Mouse (Mus musculus) urinary bladder, postnatal 36 days (tissue): ENCODE results near the gene 9130230L23Rik.

Experiments
- DNase-seq, 2 experiments: peaks; one replicate each; pipeline ENCODE4 v3.0.0; 2022; ENCODE audit warnings: low spot score in 2 of 2, mixed read lengths in 1 of 2

Gene 9130230L23Rik

DNA sequence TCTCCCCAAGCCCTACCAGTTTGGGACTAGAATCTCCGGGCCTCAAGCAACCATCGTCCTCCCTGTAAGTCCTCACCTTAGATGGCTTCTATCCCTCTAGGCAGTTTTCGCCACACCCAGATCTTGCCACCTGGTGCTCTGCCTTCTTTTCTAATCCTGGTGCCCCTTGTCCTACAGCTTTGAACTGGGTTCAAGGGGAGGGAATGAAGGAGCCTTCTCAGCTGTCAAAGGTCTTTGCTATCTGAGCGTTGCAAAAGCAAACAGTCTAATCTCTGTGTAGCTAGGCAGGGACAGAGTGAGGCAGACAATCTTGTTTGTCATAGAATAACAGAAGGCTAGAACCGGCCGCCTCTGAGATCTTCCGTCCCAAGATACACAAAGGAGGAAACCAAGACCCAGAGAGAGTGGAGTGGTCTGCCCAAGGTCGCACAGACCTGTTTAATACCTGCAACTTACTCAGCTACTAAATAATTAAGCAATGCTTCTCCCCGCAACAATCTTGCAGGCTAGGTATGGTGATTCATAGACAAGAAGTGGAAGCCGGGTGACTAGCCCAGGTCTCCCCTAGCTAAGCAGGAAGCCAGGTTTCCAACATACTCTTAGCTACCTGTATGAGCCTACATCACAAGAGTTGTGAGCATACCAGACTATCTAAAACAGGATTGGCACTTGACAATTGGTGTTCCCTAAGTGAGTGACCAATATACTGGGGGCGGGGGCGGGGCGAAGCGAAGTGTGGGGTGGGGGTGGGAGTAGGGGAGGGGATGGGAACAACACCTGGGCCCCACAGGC lies at the start of gene 9130230L23Rik:
Gene 9130230L23Rik (minus strand): TSS at position 152 of the 792 bp plus-strand sequence.
- peak; percentile 36 to 48 for DNase-seq

DNA sequence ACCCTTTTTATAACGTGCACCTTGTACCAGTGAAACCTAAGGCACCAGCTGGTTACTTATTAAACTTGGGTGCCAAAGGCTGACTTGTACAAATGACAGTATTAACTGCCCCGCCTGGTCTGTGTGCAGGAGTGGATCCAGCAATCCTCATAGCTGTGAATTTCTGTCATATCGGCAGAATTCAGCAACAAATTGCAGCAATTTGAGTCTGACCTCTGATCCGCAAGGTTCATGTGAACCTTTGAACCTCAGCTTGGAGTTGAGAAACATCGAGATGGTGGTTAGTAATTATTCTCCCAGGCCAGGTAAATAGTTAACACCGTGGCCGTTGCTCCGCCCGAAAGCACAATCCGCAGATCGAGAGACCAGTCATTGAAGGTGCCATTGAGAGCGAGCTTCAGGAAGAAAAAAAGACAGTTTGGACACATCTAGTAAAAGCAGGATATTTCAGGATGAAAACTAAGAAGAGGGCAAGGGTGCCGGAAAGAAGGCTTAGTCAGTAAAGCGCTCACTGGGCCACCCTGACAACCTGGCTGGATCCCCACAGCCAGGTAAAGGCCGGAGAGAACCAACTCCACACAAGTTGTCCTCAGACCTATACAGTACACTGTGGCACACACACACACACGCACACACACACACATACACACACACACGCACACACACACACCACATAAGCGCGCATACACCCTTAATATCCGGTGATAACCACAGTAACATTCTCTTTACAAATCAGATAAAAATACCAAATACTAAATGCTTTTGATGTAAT lies 48.9 kb upstream of the 9130230L23Rik start:
- no peak for DNase-seq

DNA sequence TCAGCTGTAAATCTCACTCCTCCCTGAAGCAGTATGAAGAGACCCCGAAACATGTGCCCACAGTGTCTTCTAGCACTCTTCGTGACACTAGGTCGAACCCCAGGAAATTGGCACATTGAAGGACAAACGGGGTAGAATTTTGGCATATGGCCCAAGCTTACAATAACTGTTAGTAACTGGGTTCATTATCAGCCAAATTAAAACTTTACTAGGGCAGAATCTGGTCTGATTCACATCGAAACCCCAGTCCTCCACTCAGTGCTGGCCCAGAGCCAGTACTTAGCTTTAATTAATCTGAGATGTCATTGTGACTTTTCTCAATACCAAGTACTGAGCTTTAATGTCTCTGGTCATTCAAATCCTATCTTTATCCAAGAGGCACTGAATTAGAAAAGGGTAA lies 46.8 kb upstream of the 9130230L23Rik start:
- DNase-seq: no peak

DNA sequence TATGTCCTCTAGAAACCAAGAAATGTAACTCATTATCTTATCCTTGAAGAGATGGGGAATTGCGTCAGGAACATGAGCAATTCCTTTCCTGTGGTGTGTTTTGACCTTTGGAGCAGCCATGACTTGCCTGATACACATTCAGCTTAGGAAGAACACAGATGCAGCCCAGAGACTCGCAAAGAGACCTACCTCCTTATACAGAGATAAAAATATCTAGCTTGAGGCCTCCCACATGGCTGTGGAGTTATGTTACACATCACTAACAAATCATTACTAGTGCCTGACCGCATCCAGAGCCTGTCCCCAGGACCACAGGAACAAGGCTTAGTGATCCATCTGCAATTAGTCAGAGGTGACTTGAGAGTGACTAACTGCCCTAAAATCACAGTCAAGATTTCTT lies 42.3 kb upstream of the 9130230L23Rik start:
- DNase-seq: no peak

DNA sequence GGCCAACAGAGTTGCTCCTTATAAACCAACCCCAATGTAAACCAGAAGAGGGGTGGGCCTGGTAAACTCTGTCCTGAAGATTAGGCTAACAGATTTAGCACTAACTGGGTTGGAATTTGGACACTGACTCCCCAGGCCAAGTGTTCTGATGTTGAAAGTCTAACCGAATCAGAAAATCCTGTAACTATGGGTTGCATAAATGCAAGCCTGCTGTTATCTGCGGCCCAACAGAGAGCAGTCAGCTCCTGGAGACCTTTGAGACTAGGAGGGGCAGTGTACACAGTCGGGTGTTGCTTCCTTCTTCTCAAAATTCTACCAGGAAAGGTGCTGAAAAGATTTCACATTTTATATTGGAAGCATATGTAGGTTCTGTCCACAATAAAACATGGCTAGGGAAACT lies 39.8 kb upstream of the 9130230L23Rik start:
- no peak for DNase-seq

DNA sequence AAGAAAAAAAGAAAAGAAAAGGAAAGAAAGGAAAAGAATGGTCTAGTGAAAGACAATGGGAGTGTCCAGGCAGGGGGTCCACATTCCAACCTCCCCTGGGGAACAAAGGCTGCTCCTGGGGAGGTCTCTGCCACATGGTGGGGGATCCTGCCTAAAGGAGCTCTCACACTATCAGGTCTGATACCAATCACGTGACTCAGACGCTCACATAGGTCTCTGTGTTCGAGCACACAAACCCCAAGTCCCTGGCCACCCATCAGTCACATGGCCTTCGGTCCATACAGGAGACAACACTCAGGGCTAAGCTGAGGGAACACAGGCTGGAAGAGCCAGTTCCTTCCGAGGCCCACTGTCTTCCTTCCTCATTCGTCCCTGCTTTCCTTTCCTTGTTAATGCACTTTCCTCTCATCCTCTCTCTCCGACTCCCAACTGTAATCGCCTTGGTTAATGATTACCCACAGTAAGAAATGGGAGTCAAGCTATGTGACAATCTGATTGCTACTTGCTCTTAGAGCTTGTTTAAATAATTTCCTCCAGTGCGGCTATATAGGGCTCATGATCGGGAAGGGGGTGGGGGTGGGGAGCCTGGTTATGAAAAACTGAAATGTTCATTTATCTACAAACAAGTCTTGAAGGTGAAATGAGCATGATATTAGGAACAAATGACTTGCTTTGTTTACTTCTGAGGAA lies 38.7 kb upstream of the 9130230L23Rik start:
- DNase-seq: no peak

DNA sequence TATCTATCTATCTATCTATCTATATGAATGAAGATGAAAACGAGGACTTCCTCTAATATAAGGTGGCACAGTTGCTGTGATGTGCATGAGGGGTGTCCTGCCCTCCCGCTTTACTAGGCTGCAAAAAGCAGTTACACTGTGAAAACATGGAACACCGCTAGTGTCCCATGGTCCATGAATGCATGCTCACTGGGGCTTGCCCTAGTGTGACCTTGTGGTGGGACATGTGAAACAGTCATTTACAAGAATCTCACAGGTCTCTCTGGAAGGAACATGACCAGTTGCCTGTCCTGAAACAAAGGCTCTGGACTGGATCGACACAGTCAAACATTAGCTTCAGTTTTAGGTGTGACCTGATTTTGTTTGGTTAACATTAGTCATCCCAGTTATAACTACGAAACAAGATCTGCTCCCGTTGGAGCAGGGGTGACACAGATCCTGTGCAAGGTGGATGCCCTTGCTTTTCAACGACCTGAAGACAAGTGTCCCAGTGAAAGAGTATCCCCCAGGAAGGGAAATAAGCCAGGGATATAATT lies 36.7 kb upstream of the 9130230L23Rik start:
- DNase-seq: peak in 1 of 2 experiments; percentile 6

DNA sequence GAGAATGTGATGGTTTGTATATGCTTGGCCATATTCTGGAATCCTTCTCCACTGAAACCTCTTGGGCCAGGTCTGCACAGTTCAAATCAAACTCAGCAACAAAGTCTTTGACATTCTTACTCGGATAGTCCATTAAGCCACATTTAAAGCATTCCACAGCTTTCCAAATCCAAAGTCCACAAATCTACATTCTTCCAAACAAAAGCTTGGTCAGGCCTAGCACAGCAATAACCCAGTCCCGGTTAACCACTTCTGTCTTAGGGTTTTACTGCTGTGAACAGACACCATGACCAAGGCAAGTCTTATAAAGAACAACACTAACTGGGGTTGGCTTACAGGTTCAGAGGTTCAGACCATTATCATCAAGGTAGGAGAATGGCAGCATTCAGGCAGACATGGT lies 35.7 kb upstream of the 9130230L23Rik start:
- DNase-seq: no peak

DNA sequence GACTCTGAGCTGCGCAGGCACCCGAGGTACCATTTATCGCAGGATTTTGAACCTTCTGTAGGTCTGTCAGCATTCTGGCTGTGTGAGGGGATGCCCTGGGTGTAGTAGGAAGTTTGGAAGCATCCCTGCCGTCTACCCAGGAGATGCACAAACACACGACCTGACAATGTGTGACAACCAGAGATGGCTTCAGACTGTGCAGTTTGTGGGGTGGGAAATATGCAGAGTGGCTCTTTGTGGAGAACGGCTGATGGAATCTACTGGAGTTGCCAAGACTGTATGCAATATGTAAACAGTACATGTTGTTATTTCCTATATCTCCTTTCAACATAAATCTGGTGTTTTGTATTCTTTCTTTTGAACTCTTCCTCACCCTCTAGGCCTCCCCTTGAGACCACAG lies 33.0 kb upstream of the 9130230L23Rik start:
- DNase-seq: no peak

DNA sequence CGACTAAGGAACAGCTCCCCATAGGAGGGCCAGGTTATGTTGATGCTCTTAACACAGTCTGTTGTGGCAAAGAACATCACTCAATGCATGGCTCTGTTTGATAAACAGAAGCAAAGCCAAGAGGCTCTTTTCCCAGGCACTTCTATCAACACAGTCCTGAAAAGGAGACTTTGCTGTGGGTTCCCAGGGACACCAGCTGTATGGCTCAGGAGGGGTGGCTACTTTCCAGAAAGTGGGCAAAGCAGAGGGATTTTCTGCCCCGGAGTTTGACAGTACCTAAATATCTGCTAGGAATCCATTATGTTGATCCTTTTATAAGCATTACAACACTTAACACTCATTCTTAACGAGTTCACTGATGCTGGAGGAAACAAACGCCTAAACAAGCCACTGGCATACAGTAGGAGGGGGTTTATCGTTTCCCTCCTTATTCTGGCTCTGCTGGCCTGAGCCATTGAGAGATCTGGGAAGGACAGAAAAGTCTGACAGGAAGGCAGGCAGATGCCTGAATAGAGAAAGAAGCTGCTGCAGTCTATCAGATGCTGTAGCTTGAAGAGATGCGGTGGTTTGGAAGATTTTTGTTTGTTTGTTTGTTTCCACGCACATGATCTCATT lies 32.5 kb upstream of the 9130230L23Rik start:
- DNase-seq: no peak

DNA sequence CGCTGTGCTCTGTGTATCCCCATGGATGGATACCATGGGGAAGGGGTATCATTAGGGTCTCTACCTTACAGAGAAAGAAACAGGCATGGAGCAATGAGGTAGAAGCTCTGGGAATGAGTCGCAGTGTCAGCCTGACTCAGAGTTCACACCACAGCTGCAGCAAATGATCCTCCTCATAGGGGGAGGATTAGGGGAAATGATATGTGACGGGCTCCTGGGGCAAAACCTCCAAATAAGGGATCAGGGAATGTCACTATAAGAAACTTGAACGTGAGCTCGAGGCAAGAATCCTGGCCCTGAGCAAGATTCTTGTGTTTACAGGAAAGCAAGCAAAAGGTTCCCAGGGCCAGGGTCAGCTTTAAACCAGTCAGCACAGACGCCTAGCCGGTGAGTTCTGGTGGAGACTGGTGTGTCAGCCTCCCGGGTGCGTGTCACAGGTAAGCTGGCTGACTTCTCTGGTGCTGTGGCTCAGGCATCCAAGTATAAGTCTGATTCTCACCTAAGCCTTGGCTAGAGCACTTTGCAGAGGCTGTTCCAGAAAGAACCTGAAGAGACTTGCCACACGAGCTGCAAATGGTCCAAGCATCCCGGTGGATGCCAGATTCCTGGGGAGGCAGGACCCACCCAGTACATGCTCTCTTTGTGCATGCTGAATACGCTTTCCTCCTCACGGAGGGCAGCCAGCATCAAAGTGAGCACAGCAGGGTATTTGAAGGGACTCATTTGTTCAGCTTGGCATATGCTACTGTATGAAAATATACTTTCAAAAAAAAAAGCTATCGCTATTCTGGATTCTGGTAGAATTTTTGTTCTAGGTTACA lies 30.5 kb upstream of the 9130230L23Rik start:
- DNase-seq: peak in 1 of 2 experiments; percentile 41

DNA sequence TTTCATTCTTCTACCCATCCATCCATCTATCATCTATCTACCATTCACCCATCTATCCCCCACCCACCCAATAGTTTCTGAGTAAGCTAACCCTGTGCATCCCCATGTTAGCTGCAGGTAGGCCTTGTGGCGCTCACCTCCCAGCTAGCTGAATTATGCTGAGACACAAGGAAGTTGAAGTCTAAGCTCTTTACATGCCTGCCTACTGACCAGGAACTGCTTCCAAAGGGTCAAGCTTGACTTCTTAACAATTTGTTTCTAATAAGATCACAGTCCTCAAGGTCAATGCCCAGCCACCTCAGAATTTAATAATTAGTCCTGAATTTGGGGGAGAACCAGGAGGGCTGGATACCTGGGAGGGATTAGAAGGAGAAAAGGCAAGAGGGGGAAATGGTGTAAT lies 28.7 kb upstream of the 9130230L23Rik start:
- DNase-seq: no peak

DNA sequence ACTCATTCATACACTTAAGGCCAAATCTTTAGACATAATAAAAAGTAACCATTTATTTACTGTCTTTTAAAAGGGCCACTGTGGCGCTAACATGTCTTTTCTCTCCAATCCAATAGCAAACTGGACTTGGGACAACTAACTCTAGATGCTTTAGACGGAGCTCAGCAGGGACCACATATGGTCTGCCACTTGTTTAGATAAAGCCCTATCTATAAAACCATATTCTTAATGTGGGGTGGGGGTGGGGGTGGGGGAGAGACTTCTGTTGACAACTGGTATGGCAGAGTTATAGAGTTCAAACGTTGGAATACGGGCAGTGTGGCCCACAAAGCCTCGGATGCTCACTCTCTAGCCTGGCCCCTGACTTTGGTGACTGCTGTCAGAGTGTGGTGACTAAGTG lies 27.6 kb upstream of the 9130230L23Rik start:
- no peak for DNase-seq

DNA sequence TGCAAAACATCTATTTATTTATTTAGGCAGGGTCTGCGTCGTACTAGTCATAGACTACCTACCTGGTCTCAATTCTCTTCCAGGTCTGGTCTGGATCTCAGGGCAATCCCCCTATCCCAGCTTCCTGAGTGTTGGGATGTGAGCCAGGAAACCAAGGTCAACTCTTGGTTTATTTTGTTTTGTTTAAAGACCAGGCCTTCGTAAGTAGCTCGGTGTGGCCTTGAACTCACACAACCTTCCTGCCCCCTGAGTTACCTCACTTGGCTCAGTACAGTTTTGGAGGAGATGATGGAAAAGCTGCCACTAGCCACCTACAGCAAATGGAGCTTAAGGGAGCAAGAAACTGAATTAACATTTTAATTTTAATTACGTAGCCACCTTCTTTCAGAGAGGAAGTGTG lies 24.1 kb upstream of the 9130230L23Rik start:
- DNase-seq: no peak

DNA sequence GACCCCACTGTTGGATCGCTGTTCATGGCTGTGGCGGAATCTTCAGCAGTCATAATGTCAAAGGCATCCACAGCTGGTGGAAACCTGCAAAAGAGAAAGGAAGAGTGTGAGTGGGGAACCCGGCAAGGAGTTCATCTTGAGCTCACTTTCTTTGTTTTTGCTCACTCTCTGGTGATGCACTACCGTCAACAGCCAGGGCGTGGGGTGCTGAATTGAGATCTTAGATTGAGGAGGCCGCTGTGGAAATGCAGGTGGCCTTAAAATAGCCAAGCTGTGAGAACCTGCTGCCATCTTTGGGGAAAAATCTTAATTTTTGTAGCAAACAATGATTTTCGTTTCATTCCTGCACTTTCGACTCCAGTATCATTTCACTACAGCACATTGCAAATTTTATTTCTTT lies 23.1 kb upstream of the 9130230L23Rik start:
- DNase-seq: no peak

DNA sequence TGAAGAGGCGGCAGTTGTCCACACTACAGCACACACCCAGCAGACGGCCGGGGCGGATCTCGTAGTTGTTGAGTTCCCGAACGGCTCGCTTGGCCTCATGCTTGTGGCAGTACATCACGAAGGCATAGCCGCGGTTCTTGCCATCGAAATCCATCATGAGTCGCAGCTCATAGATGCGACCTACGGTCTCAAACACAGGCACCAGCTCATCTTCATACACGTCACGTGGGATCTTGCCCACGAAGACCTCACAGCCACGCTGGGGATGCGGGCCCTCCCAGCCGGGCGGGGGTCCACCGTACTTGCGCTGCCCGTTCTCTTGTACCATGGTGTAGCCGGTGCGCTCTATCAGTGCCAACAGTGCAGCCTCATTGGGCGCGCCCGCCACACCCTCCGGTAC lies 22.7 kb upstream of the 9130230L23Rik start:
- DNase-seq: no peak

DNA sequence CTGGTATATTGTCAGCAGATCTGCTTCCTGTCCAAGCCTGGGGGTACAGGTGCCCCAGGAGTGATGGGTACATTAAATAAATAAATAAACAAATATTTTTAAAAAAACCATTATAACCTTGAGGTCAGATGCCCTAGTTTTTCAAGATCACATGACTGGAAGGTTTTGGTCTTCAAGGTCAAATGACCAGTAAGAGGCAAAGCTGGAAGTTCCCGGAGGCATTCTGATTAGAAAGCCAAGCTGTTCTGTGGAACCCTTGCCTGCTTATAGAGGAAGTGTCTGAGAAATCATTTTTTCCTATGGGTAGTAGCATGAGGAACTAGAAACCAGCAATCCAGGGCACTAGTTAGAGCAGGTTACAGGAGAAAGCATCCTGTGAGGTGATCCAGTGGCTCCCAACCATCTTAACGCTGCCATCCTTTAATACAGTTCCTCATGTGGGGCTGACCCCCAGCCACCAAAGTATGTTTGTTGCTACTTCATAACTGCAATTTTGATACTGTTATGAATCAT lies 11.4 kb upstream of the 9130230L23Rik start:
- DNase-seq: no peak

DNA sequence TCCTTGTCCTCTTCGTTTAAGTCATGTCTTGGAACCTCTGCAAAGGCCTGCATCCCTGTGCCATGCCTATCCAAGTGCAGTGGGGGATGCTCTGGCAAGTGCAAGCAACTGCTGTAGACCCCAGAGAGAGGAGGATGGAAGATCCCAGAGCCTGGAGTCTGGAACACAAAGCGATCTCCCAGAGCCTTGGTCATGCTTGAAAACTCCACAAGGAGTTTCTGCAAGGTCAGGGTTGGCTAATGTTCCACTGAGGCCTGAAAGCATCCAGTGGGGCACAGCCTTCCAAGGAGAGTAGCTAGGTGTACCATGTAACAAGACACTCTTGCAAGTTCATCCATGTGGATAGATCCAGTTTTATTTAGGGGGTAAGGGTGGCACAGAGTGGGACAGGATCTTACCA lies 10.4 kb upstream of the 9130230L23Rik start:
- DNase-seq: no peak

DNA sequence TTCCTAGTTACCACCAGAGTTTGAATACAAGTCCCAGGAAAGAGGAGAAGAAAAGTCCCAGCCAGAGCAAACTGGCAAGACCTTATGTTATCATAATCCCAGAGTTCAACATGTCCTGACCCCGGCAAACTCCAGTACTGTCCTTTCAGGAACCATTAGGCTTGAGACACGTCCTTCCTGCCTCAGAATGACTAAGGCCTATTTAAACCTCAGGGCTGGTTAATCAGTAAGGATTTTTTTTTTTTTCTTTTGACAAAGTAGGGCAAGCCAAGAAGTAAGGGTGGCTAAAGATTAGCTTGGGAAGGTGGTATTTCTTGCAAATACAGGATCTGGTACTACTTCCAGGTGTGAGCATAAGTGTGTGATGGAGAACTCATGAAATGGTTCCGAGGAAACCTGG lies 9.9 kb upstream of the 9130230L23Rik start:
- no peak for DNase-seq

DNA sequence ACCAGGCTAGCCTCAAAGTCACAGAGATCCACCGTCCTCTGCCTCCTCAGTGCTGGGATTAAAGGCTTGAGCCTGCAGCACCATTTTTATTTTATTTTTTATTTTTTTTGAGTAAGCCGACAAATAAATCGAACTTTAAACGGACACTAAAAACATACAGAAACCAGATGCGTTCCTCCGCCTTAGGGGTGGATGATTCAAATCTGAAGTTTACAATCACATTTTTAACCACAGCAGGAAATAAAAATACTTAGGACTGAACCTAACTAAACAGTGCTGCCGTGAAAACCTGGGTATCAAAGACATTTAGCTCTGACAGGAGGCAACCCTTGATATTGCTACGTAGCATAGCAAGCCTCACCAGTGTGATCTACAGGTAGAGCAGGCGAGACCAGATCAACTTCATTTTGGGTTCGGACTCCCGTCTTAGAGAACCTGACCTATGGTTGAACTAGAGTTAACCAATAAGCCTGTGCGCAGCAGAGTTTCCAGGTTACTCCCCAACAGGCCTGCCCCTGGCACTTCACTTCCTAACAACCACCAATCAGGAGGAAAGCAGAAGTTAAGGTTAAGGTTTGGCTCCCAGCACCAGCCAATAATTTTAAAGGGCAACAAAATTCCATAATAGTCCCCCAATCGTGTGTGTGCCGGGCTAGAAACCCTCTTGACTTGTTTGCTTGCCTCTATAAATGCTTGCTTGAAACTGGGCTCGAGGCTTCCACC lies 4.3 kb upstream of the 9130230L23Rik start:
- no peak for DNase-seq
